In the genomic region with DNA sequence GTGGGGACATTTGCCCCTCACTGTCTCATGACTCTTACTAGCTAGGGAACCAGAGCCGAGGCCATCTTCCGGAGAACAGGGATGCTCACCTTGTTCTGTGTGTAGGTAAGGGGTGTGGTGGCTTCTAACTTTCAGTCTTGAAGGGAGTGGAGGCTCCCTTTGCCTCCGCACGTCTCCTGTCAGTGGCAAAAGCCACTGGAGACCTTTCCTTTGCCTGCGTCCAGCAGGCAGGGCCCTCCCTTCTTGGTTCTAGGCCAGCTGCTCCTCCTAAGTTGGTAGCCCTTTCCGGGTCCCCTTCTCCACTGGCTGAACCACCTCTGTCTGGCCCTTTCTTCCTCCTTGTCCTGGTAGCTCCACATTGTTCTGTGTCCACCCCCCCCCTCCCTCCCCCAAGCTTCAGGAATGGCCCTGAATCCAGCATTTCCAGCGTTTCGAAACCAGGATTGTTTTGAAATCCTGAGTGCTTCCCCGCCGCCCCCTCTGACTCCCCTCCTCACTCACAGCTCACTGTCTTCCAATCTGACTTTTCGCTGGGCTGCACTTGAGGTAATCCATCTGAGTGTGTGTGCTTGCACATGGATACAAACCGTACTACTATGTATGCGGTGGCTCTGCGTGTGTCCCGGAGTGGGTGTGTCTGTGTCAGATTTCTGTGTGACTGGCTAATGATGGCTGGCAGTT, we compare ENCODE assay signal across 8 mouse cellular contexts. TPM values are rescaled to one million over a fixed set of nuclear protein-coding genes. Genes with fewer than 3 reads are reported as not detected.
DNase-seq lines count a peak whose midpoint lies in the region; ATAC-seq and TF ChIP-seq lines count a peak whose summit lies in the region.

No protein-coding gene starts in this region.

- 13% methylated on average over 15 of the region's 15 CpGs for WGBS in intestine, embryonic 15.5 days
- WGBS in liver, embryonic 14.5 days (ENCODE audit: insufficient replicate concordance): 41% methylated on average over 15 of the region's 15 CpGs
- 11% methylated on average over 15 of the region's 15 CpGs for WGBS in small intestine, adult 2 months

- H3K4me3 ChIP-seq in intestine, embryonic 15.5 days (replicated peaks): peak overlapping the region; percentile 95
- H3K4me3 ChIP-seq in liver, embryonic 14.5 days (ENCODE audit: insufficient read depth in 1 of 2, low read depth in 2 of 2, low read length in 2 of 2): peak overlapping the region; percentile 23 to 36
- peak overlapping the region; percentile 50 for H3K4me3 ChIP-seq in small intestine, adult 2 months (ENCODE audit: low read depth, low read length)

- H3K4me1 ChIP-seq in intestine, embryonic 15.5 days (replicated peaks): peaks cover 85% of the 10 kb centered on the region
- peaks cover 0 to 2% of the 10 kb centered on the region in 2 experiments; a peak in 2 of 4 replicates for H3K4me1 ChIP-seq in liver, embryonic 14.5 days (replicated peaks; ENCODE audit: control insufficient read depth in 2 of 2, insufficient read depth in 2 of 2, low read length in 1 of 2)
- peaks cover 69% of the 10 kb centered on the region for H3K4me1 ChIP-seq in small intestine, adult 2 months (ENCODE audit: control insufficient read depth, insufficient read depth, insufficient read length, low read length)

- no peak for TF ChIP-seq EP300 in liver, embryonic 14.5 days (IDR thresholded peaks at IDR 0.05; ENCODE audit: low read depth)

- TF ChIP-seq CTCF in liver, embryonic 14.5 days (IDR thresholded peaks at IDR 0.05; ENCODE audit: low read depth): no peak
- TF ChIP-seq CTCF in small intestine, adult 2 months (IDR thresholded peaks at IDR 0.05; ENCODE audit: extremely low read depth, insufficient read length, insufficient replicate concordance, low read depth, low read length): no peak

- peak overlapping the region; percentile 86 for H3K4me2 ChIP-seq in intestine, embryonic 15.5 days (replicated peaks)
- H3K4me2 ChIP-seq in liver, embryonic 14.5 days (ENCODE audit: low read depth): peak overlapping the region; percentile 68

- H3K27ac ChIP-seq in intestine, embryonic 15.5 days: peak overlapping the region; percentile 98
- H3K27ac ChIP-seq in liver, embryonic 14.5 days: no peak overlapping the region
- peak overlapping the region; percentile 97 for H3K27ac ChIP-seq in small intestine, adult 2 months (ENCODE audit: insufficient read depth, low read depth, low read length)

- H3K36me3 ChIP-seq in intestine, embryonic 15.5 days: 0 out of 2 replicates have a peak, but pooled peaks cover 4% of the 10 kb centered on the region
- no peaks in the 10 kb centered on the region for H3K36me3 ChIP-seq in liver, embryonic 14.5 days (replicated peaks; ENCODE audit: control insufficient read depth, insufficient read depth, low read depth)
- H3K36me3 ChIP-seq in small intestine, adult 2 months (ENCODE audit: control insufficient read depth, insufficient read depth, low read length): no peaks in the 10 kb centered on the region

- ATAC-seq in intestine, embryonic 15.5 days: no peak
- ATAC-seq in liver, embryonic 14.5 days (ENCODE audit: insufficient read depth): no peak

- DNase-seq in adrenal gland, adult (ENCODE audit: inconsistent age in 2 of 2, low spot score in 1 of 2): peak; percentile 75 to 88
- no peak for DNase-seq in adrenal gland, adult 8-10 months
- peak; percentile 76 for DNase-seq in NIH3T3 (ENCODE audit: low read depth)
- DNase-seq in gastrocnemius, adult 18-20 months (ENCODE audit: low spot score): peak; percentile 58
- no peak for DNase-seq in liver, embryonic 14.5 days (ENCODE audit: low read depth in 3 of 3, low spot score in 3 of 3)
- no peak for DNase-seq in layer of hippocampus, adult 9-11 months

- TF ChIP-seq POLR2A in small intestine, adult 2 months (IDR thresholded peaks at IDR 0.05; ENCODE audit: low read depth, low read length): no peak

- H3K9ac ChIP-seq in intestine, embryonic 15.5 days: peak overlapping the region; percentile 93
- no peak overlapping the region for H3K9ac ChIP-seq in liver, embryonic 14.5 days (replicated peaks)

- H3K9me3 ChIP-seq in intestine, embryonic 15.5 days: no peaks in the 10 kb centered on the region
- no peaks in the 10 kb centered on the region for H3K9me3 ChIP-seq in liver, embryonic 14.5 days (ENCODE audit: control insufficient read depth, low read length)

- no peaks in the 10 kb centered on the region for H3K27me3 ChIP-seq in intestine, embryonic 15.5 days (replicated peaks)
- H3K27me3 ChIP-seq in liver, embryonic 14.5 days (ENCODE audit: control insufficient read depth, insufficient read depth, low read length): peaks cover 17% of the 10 kb centered on the region
- no peaks in the 10 kb centered on the region for H3K27me3 ChIP-seq in small intestine, adult 2 months (ENCODE audit: control insufficient read depth, insufficient read depth, low read length)

RNA-seq across cellular contexts. Expression of a gene that starts 4.3 kb away (rescaled TPM):
- 10 to 100 TPM; 48.9 to 76.1 (median 66.7) TPM for total RNA-seq in adrenal gland, adult 8-10 months (2022)
- total RNA-seq in gastrocnemius, adult 18-20 months (2021): 10 to 100 TPM; 36.0 to 36.6 TPM
- polyA plus RNA-seq in intestine, embryonic 15.5 days (2015; fragmentation: Nextera tagmentation; extraction: Ambion mirVana): 7.5 and 7.8 TPM in 2 replicates
- polyA plus RNA-seq in liver, embryonic 14.5 days (2012; rRNA removed): 1.6 and 1.9 TPM in 2 replicates
- polyA plus RNA-seq in liver, embryonic 14.5 days (2014; fragmentation: Nextera tagmentation; extraction: Ambion mirVana): 1.0 and 1.5 TPM in 2 replicates
- 21.8 and 28.1 TPM in 2 replicates for polyA plus RNA-seq in small intestine, adult 2 months (2012; rRNA removed)

RNA-seq across cellular contexts. Expression of a gene that starts 32.1 kb away (rescaled TPM):
- not detected for total RNA-seq in adrenal gland, adult 8-10 months (2022)
- under 1 TPM; 0.43 to 0.83 TPM for total RNA-seq in gastrocnemius, adult 18-20 months (2021)
- 1.2 TPM in 2 replicates for polyA plus RNA-seq in intestine, embryonic 15.5 days (2015; fragmentation: Nextera tagmentation; extraction: Ambion mirVana)
- polyA plus RNA-seq in liver, embryonic 14.5 days (2012; rRNA removed): 0.04 TPM in 1 of 2 replicates, not detected in the other
- not detected in 2 replicates for polyA plus RNA-seq in liver, embryonic 14.5 days (2014; fragmentation: Nextera tagmentation; extraction: Ambion mirVana)
- 1.4 TPM in 2 replicates for polyA plus RNA-seq in small intestine, adult 2 months (2012; rRNA removed)

RNA-seq across cellular contexts. Expression of a gene that starts 45.9 kb away (rescaled TPM):
- not detected for total RNA-seq in adrenal gland, adult 8-10 months (2022)
- total RNA-seq in gastrocnemius, adult 18-20 months (2021): not detected
- polyA plus RNA-seq in intestine, embryonic 15.5 days (2015; fragmentation: Nextera tagmentation; extraction: Ambion mirVana): not detected in 2 replicates
- polyA plus RNA-seq in liver, embryonic 14.5 days (2012; rRNA removed): not detected in 2 replicates
- polyA plus RNA-seq in liver, embryonic 14.5 days (2014; fragmentation: Nextera tagmentation; extraction: Ambion mirVana): not detected in 2 replicates
- not detected in 2 replicates for polyA plus RNA-seq in small intestine, adult 2 months (2012; rRNA removed)

Comparison
In these comparisons a context has a peak if more than half of its experiments do, and no peak if none do; other contexts are left out.
1. DNase-seq: peak in adrenal gland, adult (2 of 2), NIH3T3 (single experiment) and gastrocnemius, adult 18-20 months (single experiment); none in adrenal gland, adult 8-10 months (single experiment), liver, embryonic 14.5 days (0 of 3) and layer of hippocampus, adult 9-11 months (single experiment).
2. H3K4me3 ChIP-seq: peak in every context shown above with its lines; median percentile 95 in intestine, embryonic 15.5 days; 50 in small intestine, adult 2 months; 30 in liver, embryonic 14.5 days.